Mouse (Mus musculus): ENCODE measurements around the gene 4931428F04Rik. TPM values are rescaled to one million over a fixed set of nuclear protein-coding genes. Genes with fewer than 3 reads are reported as not detected.
"Not testable (repeated sequence)": the region's sequence is repeated elsewhere in the genome, so short reads cannot be mapped to it uniquely, and the experiment has no call there.

4931428F04Rik gene
- total RNA-seq, 1 experiment from 2014 or later: 2.7 TPM

- not testable (repeated sequence) for ATAC-seq (ENCODE audit: extremely low read depth, insufficient number of reproducible peaks, low FRiP score, poor library complexity, severe bottlenecking)
Measured at GRCm38 (mm10) chr8:105291802-105292201, 2.1 kb upstream of the 4931428F04Rik start.

DNA sequence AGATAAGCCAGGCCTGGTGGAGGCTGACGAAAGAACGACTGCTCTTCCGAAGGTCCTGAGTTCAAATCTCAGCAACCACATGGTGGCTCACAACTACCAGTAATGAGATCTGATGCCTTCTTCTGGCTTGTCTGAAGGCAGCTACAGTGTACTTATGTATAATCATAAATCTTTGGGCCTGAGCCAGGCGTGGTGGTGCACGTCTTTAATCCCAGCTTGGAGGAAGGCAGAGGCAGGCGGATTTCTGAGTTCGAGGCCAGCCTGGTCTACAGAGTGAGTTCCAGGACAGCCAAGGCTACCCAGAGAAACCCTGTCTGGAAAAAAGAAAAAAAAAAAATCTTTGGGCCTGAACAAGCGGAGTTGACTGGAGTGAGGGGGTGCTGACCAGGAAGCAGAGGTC lies 1.7 kb upstream of the 4931428F04Rik start:
- ATAC-seq (ENCODE audit: extremely low read depth, insufficient number of reproducible peaks, low FRiP score, poor library complexity, severe bottlenecking): not testable (repeated sequence)

DNA sequence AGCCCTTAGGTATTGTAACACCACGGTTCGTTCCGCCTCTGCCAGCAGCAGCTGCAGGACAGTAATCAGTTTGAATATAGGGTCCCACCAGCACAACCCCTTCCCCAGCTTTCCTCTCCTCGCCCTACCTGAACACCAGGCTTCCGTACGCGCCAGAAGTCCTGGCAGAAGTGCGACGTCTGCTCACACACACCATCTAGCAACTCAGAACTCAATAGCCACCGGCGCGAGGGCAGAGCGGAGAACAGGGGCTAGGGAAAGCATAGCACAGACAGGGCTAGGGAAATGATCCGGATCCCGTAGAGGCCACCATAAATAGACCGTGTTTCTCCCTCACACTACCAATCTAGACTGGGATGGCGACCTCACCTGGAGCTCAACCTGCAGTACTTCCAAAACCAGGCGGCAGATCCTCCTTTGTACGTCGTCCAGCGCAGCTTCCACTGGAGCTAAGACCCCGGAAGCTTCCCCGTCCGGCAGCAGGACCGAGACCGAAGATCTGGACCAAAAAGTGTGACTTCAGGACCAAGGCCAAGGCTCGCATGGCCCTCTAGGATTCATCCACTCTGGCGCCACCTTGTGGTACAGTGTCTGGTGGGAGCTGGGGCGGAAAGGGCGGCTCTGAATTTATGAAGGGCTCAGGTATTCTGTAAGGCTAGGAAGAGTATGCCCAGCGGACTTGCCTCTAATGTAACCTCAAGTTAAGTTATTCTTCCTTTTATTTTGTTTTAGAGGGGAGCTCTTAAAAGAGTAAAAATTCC lies 1.1 kb upstream of the 4931428F04Rik start:
- ATAC-seq (ENCODE audit: extremely low read depth, insufficient number of reproducible peaks, low FRiP score, poor library complexity, severe bottlenecking): peak; percentile 55

- peak; percentile 73 for ATAC-seq (ENCODE audit: extremely low read depth, insufficient number of reproducible peaks, low FRiP score, poor library complexity, severe bottlenecking)
Measured at GRCm38 (mm10) chr8:105288958-105289732, 519 bp downstream of the 4931428F04Rik start.

DNA sequence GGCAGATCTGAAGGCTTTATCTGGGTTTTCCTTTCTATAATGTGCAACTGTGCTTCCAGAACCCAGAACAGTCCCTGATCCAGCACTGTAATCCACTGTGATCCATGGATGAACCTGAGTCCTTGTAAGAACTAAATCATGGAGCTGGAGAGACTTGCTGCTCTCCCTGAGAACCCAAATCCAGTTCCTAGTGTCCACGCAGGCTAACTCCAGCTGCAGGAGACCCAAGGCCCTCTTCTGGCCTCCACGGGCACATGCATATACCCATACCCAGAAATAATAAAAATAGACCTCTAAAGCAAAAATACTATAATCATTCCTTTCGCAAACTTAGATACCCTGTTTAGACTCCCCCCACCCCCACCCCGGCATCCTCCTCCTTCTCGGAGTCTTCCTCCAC lies 1.4 kb downstream of the 4931428F04Rik start:
- ATAC-seq (ENCODE audit: extremely low read depth, insufficient number of reproducible peaks, low FRiP score, poor library complexity, severe bottlenecking): no peak

- ATAC-seq (ENCODE audit: extremely low read depth, insufficient number of reproducible peaks, low FRiP score, poor library complexity, severe bottlenecking): no peak
Measured at GRCm38 (mm10) chr8:105286907-105287306, 2.8 kb downstream of the 4931428F04Rik start.

DNA sequence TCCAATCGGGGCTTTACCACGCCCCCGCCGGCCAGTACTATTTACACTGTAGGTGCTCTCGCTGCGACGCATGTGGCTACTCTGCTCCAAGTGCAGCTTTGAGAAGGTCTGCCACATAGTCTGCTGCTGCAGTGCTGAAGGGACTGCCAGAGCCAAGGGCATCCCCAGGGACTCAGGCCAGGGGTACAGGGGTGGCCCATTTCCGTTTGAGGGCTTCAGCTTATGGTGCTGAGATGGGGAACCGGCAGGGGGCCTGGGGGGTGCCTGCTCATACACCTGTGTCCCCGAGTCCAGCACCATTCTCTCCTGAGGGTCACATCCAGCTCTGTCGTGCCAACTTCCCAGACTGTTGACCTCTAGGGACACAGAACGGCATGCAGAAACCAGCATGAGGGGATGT lies 4.2 kb downstream of the 4931428F04Rik start:
- ATAC-seq (ENCODE audit: extremely low read depth, insufficient number of reproducible peaks, low FRiP score, poor library complexity, severe bottlenecking): no peak

DNA sequence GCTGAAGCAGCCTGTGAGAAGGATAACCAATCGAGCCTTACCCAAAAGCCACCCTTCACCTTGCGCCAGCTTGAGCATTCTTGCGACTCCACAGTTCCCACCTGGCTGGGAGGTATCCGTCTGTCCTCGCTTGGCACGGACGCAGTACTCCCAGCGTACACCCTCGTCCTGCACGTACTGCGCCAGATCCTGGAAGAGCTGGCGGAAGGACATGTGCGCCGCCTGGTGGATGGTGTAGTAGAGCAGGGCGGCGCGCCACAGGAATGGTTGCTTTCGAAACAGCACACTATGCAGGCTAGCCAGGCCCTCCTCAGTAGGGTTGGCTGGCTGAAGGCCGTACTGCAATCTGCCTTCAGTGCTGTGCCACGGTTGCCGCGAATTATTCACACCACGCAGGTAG lies 6.6 kb downstream of the 4931428F04Rik start:
- ATAC-seq (ENCODE audit: extremely low read depth, insufficient number of reproducible peaks, low FRiP score, poor library complexity, severe bottlenecking): peak; percentile 46; the same call in 1 of the 2 replicates

GRCm38 (mm10) chr8:105282239-105282638 lies 7.4 kb downstream of the 4931428F04Rik start:
- no peak for ATAC-seq (ENCODE audit: extremely low read depth, insufficient number of reproducible peaks, low FRiP score, poor library complexity, severe bottlenecking)

DNA sequence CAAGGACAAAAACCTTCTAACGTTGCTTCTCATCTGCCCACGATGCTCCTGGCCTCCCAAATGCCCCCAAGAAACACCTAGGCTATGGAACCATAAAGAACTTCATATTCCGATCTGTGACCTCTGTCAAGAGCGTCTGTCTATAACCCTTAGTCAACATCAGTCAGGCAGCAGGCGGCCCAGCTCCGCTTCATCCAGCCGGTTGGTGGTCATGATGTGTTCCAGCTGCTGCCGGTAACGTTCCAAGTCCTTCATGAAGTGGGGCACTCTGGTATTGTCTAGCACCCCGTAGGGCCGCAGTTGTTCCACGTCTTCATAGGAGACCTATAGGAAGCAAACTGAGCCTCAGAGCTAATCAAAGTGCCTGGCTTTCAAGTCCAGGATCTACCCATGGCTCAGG lies 7.8 kb downstream of the 4931428F04Rik start:
- no peak for ATAC-seq (ENCODE audit: extremely low read depth, insufficient number of reproducible peaks, low FRiP score, poor library complexity, severe bottlenecking)

DNA sequence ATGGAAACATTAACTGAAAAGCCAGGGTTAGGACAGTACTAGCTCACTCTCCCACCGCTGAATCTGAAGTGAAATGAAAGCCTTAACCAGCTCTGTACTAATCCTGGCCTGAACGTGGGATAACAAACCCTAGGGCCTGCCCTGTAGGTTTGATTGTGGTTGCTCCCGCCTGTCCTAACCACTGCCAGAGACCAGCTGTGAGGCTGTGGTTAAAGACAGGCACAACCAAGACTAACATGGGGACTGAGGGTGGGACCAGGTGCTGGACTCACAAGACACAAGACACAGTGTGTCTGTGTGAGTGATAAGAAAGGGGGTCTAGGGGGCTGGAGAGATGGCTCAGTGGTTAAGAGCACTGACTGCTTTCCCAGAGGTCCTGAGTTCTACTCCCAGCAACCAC lies 9.1 kb downstream of the 4931428F04Rik start:
- ATAC-seq (ENCODE audit: extremely low read depth, insufficient number of reproducible peaks, low FRiP score, poor library complexity, severe bottlenecking): no peak

DNA sequence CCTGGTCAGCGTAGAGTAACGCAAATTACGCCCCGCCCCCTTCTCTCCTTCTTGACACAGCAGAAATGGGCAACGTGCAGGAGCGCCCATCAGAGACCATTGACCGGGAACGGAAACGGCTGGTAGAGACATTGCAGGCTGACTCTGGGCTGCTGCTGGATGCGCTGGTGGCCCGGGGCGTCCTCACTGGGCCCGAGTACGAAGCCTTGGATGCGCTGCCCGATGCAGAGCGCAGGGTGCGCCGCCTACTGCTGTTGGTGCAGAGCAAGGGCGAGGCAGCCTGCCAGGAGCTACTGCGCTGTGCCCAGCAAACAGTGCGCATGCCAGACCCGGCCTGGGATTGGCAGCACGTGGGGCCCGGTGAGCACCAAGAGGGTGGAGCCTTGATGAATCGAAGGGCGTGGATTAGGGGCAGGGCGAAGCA lies 10.7 kb downstream of the 4931428F04Rik start:
- ATAC-seq (ENCODE audit: extremely low read depth, insufficient number of reproducible peaks, low FRiP score, poor library complexity, severe bottlenecking): peak; percentile 21; the same call in 1 of the 2 replicates

DNA sequence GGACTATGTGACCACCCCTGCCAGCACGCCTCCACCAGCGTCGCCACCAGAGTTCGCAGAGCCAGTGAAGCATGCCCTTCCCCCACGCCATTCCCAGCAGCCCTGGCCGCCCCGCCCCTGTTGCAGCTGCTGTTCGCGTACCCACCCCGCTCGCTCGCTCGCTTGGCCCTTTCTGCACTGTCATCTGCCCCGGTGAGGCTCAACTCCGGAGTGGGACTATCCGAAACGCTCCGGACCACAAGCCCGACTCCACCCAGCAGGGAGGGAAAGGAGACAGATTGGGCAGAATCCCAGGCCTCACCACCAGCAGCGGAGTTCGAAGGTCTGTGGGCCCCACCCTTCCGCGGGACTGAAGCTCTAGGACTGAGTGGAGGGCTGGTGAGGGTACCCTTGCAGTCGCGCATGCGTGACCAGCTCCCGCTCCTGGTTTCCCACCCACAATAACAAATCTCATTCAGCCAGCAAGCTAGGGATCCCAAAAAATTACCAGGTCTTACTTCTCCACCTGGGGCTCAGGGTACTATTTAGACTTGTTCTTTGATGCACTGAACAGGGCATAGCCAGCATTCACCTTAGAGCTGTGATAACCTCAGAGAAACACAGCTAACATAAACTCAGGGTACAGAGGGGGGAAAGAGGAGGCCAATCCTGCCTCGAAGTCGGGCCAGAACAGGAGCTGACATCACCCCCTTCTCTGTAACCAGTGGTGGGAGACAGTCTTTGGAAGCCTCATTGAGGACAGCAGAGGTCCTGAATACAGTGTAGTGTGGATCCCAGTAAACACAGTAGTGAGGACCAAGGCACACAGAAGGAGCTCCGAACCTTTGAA lies 13.2 kb downstream of the 4931428F04Rik start:
- no peak for ATAC-seq (ENCODE audit: extremely low read depth, insufficient number of reproducible peaks, low FRiP score, poor library complexity, severe bottlenecking)

DNA sequence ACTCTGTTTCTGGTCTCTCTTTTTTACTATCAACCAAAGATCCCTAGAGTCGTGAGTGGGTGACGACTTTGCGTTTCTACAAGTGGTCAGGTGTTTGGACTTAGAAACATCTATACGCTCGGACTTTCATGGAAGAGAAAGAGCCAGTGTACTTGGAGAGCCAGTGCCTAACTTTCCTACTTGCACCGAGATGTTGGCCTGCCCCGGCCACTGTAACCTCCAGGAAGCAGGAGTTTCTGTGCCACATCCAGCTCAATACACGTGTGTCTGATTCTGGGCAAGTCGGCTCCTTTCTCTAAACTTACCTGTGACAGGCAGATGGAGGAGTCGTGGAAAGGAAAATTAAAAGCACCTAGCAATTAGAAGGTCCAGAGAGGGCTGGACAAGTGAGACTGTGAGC lies 13.8 kb downstream of the 4931428F04Rik start, which contains the start of gene Nol3:
Gene Nol3 (plus strand): TSS at position 301 of the 400 bp plus-strand sequence.
- ATAC-seq (ENCODE audit: extremely low read depth, insufficient number of reproducible peaks, low FRiP score, poor library complexity, severe bottlenecking): no peak

DNA sequence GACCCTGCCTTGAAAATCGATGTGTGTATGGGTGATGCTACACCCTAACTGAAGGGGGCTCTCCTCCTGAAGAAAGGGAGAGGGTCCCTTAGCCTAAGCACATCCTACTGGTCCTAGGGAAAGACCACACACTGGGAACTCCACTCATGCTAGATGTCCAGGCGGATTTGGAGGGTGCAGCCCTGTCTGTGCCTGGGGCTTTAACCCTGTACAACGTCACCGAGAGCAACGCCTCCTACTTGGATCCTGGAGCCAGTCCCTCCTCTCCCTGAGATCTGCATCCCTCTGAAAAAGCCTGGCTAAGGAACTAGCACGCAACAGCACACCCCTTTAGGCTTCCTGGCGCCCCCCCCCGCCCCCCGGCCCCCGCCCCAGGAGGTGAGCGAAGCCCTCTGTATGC lies 14.3 kb downstream of the 4931428F04Rik start:
- no peak for ATAC-seq (ENCODE audit: extremely low read depth, insufficient number of reproducible peaks, low FRiP score, poor library complexity, severe bottlenecking)

- ATAC-seq (ENCODE audit: extremely low read depth, insufficient number of reproducible peaks, low FRiP score, poor library complexity, severe bottlenecking): no peak
Measured at GRCm38 (mm10) chr8:105270916-105271186, 18.8 kb downstream of the 4931428F04Rik start.

DNA sequence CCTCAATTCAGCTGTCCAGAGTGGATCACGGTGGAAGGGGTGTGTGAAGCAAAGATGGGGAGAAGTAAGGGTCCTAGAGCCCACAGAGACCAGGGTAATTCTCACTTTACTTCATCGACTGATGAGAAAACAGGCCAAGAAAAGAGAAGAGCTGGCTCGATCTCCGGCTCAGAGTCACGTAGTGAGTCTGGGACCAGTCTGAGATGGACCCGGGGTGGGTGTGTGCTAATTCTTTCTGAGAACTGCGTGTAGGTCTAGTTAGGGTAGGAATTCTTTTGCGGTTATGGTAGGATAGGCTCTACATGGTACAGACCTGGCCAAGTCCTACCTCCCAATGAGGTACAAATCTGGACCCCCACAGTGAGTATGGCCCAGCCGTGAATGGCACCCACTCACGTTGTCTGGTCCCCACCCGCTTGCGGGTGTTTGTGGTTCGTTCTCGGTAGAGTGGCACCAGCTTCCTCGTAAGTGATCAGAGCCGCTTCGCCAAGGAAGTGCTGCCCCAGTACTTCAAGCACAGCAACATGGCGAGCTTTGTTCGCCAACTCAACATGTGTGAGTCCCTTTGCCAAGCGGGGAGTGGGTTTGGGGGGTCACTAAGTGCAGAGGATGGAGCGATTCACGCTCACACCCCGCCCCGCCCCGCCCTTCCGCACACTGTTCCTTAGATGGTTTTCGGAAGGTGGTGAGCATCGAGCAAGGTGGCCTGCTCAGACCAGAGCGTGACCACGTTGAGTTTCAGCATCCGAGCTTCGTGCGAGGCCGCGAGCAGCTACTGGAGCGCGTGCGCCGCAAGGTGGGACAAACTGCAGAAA lies 19.4 kb downstream of the 4931428F04Rik start:
- ATAC-seq (ENCODE audit: extremely low read depth, insufficient number of reproducible peaks, low FRiP score, poor library complexity, severe bottlenecking): no peak

DNA sequence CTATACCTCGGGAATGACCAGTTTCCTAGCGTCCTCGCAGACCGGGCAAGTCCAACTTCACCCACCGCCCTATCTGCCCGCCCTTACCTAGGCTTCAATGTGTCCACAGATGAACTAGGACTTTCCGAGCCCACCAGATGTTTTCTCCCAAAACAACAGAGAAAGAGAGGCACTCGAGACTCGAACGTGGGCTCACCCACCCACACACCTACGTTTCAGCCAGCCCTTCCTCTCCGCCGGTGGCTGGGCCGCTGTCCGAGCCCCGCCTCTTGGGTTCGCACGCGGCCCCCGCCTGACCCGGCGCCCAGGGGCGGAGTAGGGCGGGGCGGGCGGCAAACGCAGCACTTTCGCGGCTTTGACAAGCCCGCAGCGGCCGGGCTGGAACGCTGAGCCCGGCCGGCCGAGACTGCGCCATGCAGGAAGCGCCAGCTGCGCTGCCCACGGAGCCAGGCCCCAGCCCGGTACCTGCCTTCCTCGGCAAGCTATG lies 20.2 kb downstream of the 4931428F04Rik start, which contains the start of gene Hsf4:
Gene Hsf4 (plus strand): TSS at position 341 of the 487 bp plus-strand sequence.
- ATAC-seq (ENCODE audit: extremely low read depth, insufficient number of reproducible peaks, low FRiP score, poor library complexity, severe bottlenecking): no peak
